Mouse (Mus musculus) bone marrow macrophage, adult 2 months (primary cell): Measurements from ENCODE around the gene Hmgcr.

Experiments used
- CTCF ChIP-seq: IDR thresholded peaks from 2 replicates; pipeline ENCODE4 v1.5.1; 2012; ENCODE audit warnings: low read depth, mild to moderate bottlenecking, low read length, moderate library complexity
- POLR2A ChIP-seq: IDR thresholded peaks from 2 replicates; pipeline ENCODE4 v1.6.1; 2012; ENCODE audit warnings: mild to moderate bottlenecking, low read depth, low read length, borderline replicate concordance

GRCm38 (mm10) chr13:96656673-96657072, 14.1 kb downstream of the Hmgcr start:
- TF ChIP-seq POLR2A (no peak), CTCF (no peak)
